Mouse (Mus musculus) hindbrain, embryonic 14.5 days (tissue): ENCODE results near the gene Prkag2. TPM values are rescaled to one million over a fixed set of nuclear protein-coding genes. Genes with fewer than 3 reads are reported as not detected.
A peak's percentile ranks its signal among the peaks of the same experiment; 100 is the strongest.
"Not testable (repeated sequence)": the region's sequence is repeated elsewhere in the genome, so short reads cannot be mapped to it uniquely, and the experiment has no call there.

Experiments used
- ATAC-seq: fragments of 200-750 bp; cut with Nextera tagmentation; 2 replicates; pipeline ENCODE4 v1.8.0; 2017; ENCODE audit warnings: moderate number of reproducible peaks, mild to moderate bottlenecking, moderate TSS enrichment, moderate library complexity; ENCODE audit not compliant: low FRiP score
- DNase-seq: peaks from one replicate; pipeline ENCODE4 v3.0.0-alpha.2; 2015; ENCODE audit warnings: low spot score
- H3K27ac ChIP-seq: fragments of 300-500 bp; sonication (generic); 2 replicates; pipeline ENCODE4 v1.5.1; 2014; ENCODE audit warnings: mild to moderate bottlenecking, moderate library complexity
- H3K27me3 ChIP-seq: fragments of 300-500 bp; sonication (generic); 2 replicates; pipeline ENCODE4 v1.6.1; 2014; ENCODE audit warnings: mild to moderate bottlenecking, low read length, mixed read lengths; ENCODE audit not compliant: control insufficient read depth, insufficient read depth
- H3K36me3 ChIP-seq: fragments of 300-500 bp; sonication (generic); replicated peaks from 2 replicates; pipeline ENCODE4 v1.6.1; 2014; ENCODE audit not compliant: control insufficient read depth, insufficient read depth
- H3K4me1 ChIP-seq: fragments of 300-500 bp; sonication (generic); replicated peaks from 2 replicates; pipeline ENCODE4 v1.6.1; 2014; ENCODE audit warnings: antibody characterized with exemption, low read length, mixed read lengths; ENCODE audit not compliant: control insufficient read depth, insufficient read depth
- H3K4me2 ChIP-seq: fragments of 300-500 bp; sonication (generic); replicated peaks from 2 replicates; pipeline ENCODE4 v1.6.1; 2014; ENCODE audit warnings: mild to moderate bottlenecking, moderate library complexity
- H3K4me3 ChIP-seq: fragments of 300-500 bp; sonication (generic); replicated peaks from 2 replicates; pipeline ENCODE4 v1.5.1; 2014; ENCODE audit warnings: mild to moderate bottlenecking, low read length
- H3K9ac ChIP-seq: fragments of 300-500 bp; sonication (generic); 2 replicates; pipeline ENCODE4 v1.6.1; 2014
- H3K9me3 ChIP-seq: fragments of 300-500 bp; sonication (generic); 2 replicates; pipeline ENCODE4 v1.6.1; 2016; ENCODE audit warnings: low read length; ENCODE audit not compliant: control insufficient read depth
- WGBS: fragments of 180-500 bp; shearing (Covaris S2); extraction: QIAGEN DNeasy Blood & Tissue Kit; methylation state at CpG from one replicate; pipeline ENCODE4 v1.1.7; 2014; 5-methylcytosine and 5-hydroxymethylcytosine counted together
- polyA plus RNA-seq: library from polyadenylated mRNA; unstranded; fragments of >200 nt; fragmentation: Nextera tagmentation; extraction: Ambion mirVana; gene quantifications from 2 replicates; pipeline ENCODE4 v1.2.1, GENCODE M21; 2014

Prkag2 gene
- polyA plus RNA-seq, 1 experiment from 2014 or later: 105 TPM

- Histone ChIP-seq H3K9me3 (no peaks in the 10 kb centered on the region), H3K4me2 (no peak overlapping the region), H3K27me3 (no peaks in the 10 kb centered on the region), H3K36me3 (no peaks in the 10 kb centered on the region), H3K4me1 (peaks cover 11% of the 10 kb centered on the region; the same call in 1 of the 2 replicates), H3K27ac (no peak overlapping the region), H3K9ac (no peak overlapping the region), H3K4me3 (no peak overlapping the region)
- ATAC-seq (no peak), DNase-seq (no peak)
- 89% methylated on average over 3 of the region's 3 CpGs for WGBS
These were observed 19.4 kb downstream of the Prkag2 start for GRCm38 (mm10) chr5:25080994-25081393.

GRCm38 (mm10) chr5:25080438-25080945 lies 19.9 kb downstream of the Prkag2 start:
- ATAC-seq (no peak), DNase-seq (no peak)
- Histone ChIP-seq H3K9ac (no peak overlapping the region), H3K27me3 (no peaks in the 10 kb centered on the region), H3K9me3 (no peaks in the 10 kb centered on the region), H3K4me3 (no peak overlapping the region), H3K36me3 (no peaks in the 10 kb centered on the region), H3K4me2 (no peak overlapping the region), H3K4me1 (peaks cover 11% of the 10 kb centered on the region; the same call in 1 of the 2 replicates), H3K27ac (no peak overlapping the region)
- 91% methylated on average over 9 of the region's 9 CpGs for WGBS

DNA sequence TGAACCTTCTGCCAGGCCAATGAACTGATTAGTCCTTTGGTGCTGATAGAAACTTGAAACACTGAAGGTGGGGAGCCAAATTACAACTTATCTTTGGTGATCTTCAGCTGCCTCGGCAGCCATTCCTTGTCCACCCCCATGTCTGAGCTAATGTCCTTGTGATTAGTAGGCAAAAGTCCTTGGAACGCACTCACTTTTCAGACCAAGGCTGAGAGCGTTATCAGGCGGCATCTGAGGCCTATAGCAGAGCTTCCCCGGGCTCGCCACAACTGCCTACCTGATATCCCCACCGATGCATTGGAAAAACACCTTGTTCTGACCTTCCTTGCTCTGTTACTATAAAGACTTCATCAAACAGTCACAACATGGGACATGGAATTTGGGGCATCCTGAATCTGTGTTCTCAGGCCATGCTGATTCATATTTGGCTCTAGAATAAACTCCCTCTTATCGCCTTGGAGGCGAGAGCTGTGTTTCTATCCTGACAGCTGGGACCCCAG lies 20.6 kb downstream of the Prkag2 start:
- H3K27me3 ChIP-seq: no peaks in the 10 kb centered on the region
- H3K4me1 ChIP-seq: peaks cover 11% of the 10 kb centered on the region; the same call in 1 of the 2 replicates
- no peaks in the 10 kb centered on the region for H3K9me3 ChIP-seq
- H3K4me3 ChIP-seq: no peak overlapping the region
- H3K9ac ChIP-seq: no peak overlapping the region
- H3K27ac ChIP-seq: no peak overlapping the region
- H3K36me3 ChIP-seq: no peaks in the 10 kb centered on the region
- no peak overlapping the region for H3K4me2 ChIP-seq
- ATAC-seq (no peak), DNase-seq (no peak)
- WGBS: 91% methylated on average over 9 of the region's 9 CpGs

DNA sequence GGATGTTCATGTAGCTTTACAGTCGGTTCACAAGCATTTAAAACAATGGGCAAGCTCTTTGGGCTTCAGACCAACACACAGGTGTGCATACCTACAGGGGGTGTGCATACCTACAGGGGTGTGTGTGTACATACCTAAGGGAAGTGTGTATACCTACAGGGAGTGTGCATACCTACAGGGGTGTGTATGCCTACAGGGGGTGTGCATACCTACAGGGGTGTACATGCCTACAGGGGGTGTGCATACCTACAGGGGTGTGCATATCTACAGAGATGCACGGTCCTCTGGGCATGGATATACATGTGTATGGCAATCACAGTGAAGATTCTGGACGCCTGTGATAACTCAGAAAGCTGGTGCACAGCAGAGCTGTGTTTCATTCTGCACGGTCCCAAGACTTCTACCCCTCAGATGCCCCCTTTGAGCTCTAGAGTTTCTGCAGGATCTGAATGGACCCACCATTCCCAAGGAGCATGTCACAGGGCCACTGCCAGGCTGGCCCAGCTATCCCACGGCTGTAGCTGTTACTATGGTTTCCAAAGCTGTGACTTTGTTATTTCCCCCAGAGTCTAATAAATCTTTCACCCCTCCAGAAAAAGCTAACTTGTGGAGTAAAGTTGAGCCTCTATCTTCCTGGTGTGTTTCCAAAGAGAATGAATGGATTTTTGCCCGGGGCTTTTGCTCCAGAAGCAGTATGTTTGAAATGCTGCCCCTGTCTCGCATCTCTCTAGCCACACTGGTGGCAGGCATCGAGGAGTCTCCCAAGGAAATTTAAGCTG lies 22.4 kb downstream of the Prkag2 start:
- no peak overlapping the region for H3K9ac ChIP-seq
- no peak overlapping the region for H3K27ac ChIP-seq
- peaks cover 11% of the 10 kb centered on the region; the same call in 1 of the 2 replicates for H3K4me1 ChIP-seq
- H3K4me3 ChIP-seq: no peak overlapping the region
- DNase-seq: no peak
- ATAC-seq: no peak
- no peaks in the 10 kb centered on the region for H3K9me3 ChIP-seq
- H3K4me2 ChIP-seq: no peak overlapping the region
- H3K36me3 ChIP-seq: no peaks in the 10 kb centered on the region
- no peaks in the 10 kb centered on the region for H3K27me3 ChIP-seq
- 60% methylated on average over 8 of the region's 8 CpGs for WGBS

GRCm38 (mm10) chr5:25077258-25077657 lies 23.2 kb downstream of the Prkag2 start:
- peaks cover 11% of the 10 kb centered on the region; the same call in 1 of the 2 replicates for H3K4me1 ChIP-seq
- H3K4me3 ChIP-seq, H3K4me2 ChIP-seq, H3K27me3 ChIP-seq, DNase-seq, ATAC-seq, H3K9ac ChIP-seq, H3K9me3 ChIP-seq, H3K36me3 ChIP-seq, H3K27ac ChIP-seq: not testable (repeated sequence)
- WGBS: 98% methylated on average over 13 of the region's 13 CpGs

GRCm38 (mm10) chr5:25075623-25076022 lies 24.8 kb downstream of the Prkag2 start:
- H3K9ac ChIP-seq: no peak overlapping the region
- no peak for DNase-seq
- peaks cover 11% of the 10 kb centered on the region; the same call in 1 of the 2 replicates for H3K4me1 ChIP-seq
- no peak overlapping the region for H3K4me3 ChIP-seq
- no peak for ATAC-seq
- H3K4me2 ChIP-seq: no peak overlapping the region
- H3K36me3 ChIP-seq: no peaks in the 10 kb centered on the region
- WGBS: 83% methylated on average over 4 of the region's 4 CpGs
- no peaks in the 10 kb centered on the region for H3K9me3 ChIP-seq
- no peaks in the 10 kb centered on the region for H3K27me3 ChIP-seq
- no peak overlapping the region for H3K27ac ChIP-seq

GRCm38 (mm10) chr5:25069815-25070214 lies 30.6 kb downstream of the Prkag2 start:
- Histone ChIP-seq H3K4me2 (no peak overlapping the region), H3K36me3 (no peaks in the 10 kb centered on the region), H3K27ac (no peak overlapping the region), H3K9ac (no peak overlapping the region), H3K4me1 (peaks cover 9% of the 10 kb centered on the region; the same call in 1 of the 2 replicates), H3K9me3 (no peaks in the 10 kb centered on the region), H3K27me3 (no peaks in the 10 kb centered on the region), H3K4me3 (no peak overlapping the region)
- DNase-seq: no peak
- 77% methylated on average over 5 of the region's 5 CpGs for WGBS
- ATAC-seq: no peak

DNA sequence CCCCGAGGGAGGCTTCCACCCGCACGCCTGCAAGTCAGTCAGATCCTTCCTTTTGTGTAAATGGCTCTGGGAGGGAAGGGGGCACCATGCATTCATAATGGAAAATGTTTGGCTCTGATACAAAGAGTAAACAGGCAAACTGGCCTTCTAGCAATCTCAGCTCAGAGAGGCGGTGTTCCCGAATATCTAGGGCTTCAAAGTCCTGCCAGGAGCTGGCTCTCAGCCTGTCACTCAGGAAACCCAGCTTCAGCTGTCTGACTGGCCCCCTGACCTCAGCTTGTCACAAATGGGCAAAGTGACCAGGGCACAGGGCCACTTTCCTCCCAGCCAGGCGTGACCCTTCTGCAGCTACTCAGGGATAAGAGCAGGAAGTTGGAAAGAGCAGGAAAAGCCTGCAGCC lies 33.3 kb downstream of the Prkag2 start:
- WGBS: 45% methylated on average over 6 of the region's 6 CpGs

GRCm38 (mm10) chr5:25064270-25065232 lies 35.9 kb downstream of the Prkag2 start:
- no peaks in the 10 kb centered on the region for H3K27me3 ChIP-seq
- DNase-seq (no peak), ATAC-seq (no peak)
- no peak overlapping the region for H3K4me2 ChIP-seq
- no peak overlapping the region for H3K4me3 ChIP-seq
- no peak overlapping the region for H3K27ac ChIP-seq
- H3K4me1 ChIP-seq: peaks cover 22% of the 10 kb centered on the region
- no peaks in the 10 kb centered on the region for H3K9me3 ChIP-seq
- H3K36me3 ChIP-seq: no peaks in the 10 kb centered on the region
- WGBS: 57% methylated on average over 8 of the region's 8 CpGs
- H3K9ac ChIP-seq: no peak overlapping the region

More for the DNA sequence above, 33.3 kb downstream of the Prkag2 start:
- H3K4me2 ChIP-seq: no peak overlapping the region
- H3K4me1 ChIP-seq: peaks cover 15% of the 10 kb centered on the region
- DNase-seq: no peak
- no peaks in the 10 kb centered on the region for H3K27me3 ChIP-seq
- no peak overlapping the region for H3K4me3 ChIP-seq
- no peak overlapping the region for H3K9ac ChIP-seq
- H3K9me3 ChIP-seq: no peaks in the 10 kb centered on the region
- H3K36me3 ChIP-seq: no peaks in the 10 kb centered on the region
- ATAC-seq: 0 out of 2 replicates have a peak, but pooled peaks have one; percentile 15
- H3K27ac ChIP-seq: no peak overlapping the region; the same call in 1 of the 2 replicates
